Mouse (Mus musculus): ENCODE measurements around the gene Dtx3. TPM values are rescaled to one million over a fixed set of nuclear protein-coding genes. Genes with fewer than 3 reads are reported as not detected.

The Dtx3 gene
- total RNA-seq, 2 experiments from 2014 or later = 20.0 to 27.3 TPM

GRCm38 (mm10) chr10:127140971-127141370 lies 54.6 kb downstream of the Dtx3 start:
- DNase-seq (ENCODE audit: low spot score) = no peak

Other genes starting within 250 kb of the Dtx3 start
- gene Ctdsp2, start 217.0 kb downstream of the Dtx3 start, total RNA-seq (2021) = 100 to 1,000 TPM in 1 of 2 experiments, 10 to 100 TPM in 1; 84.5 to 110 TPM
- 1 to 10 TPM; 2.9 to 3.6 TPM for gene Avil, start 195.0 kb downstream of the Dtx3 start, total RNA-seq (2021)
- 10 to 100 TPM; 20.4 to 22.4 TPM for gene Tsfm, start 164.9 kb downstream of the Dtx3 start, total RNA-seq (2021)
- gene Mettl1, start 154.3 kb downstream of the Dtx3 start, total RNA-seq (2021) = 1 to 10 TPM; 8.6 to 9.1 TPM
- under 1 TPM in 1 of 2 experiments, not detected in 1; 0.09 TPM for gene Eef1akmt3, start 154.2 kb downstream of the Dtx3 start, total RNA-seq (2021)
- under 1 TPM in 1 of 2 experiments, not detected in 1; 0.19 TPM for gene Cyp27b1, start 147.5 kb downstream of the Dtx3 start, total RNA-seq (2021)
- gene March9, start 135.5 kb downstream of the Dtx3 start, total RNA-seq (2021) = 1 to 10 TPM in 1 of 2 experiments, under 1 TPM in 1; 0.39 to 1.0 TPM
- gene Cdk4, start 132.2 kb downstream of the Dtx3 start, total RNA-seq (2021) = 10 to 100 TPM; 42.2 to 45.6 TPM
- 10 to 100 TPM; 22.4 to 23.4 TPM for gene Tspan31, start 125.5 kb downstream of the Dtx3 start, total RNA-seq (2021)
- gene Agap2, start 120.4 kb downstream of the Dtx3 start, total RNA-seq (2021) = 1 to 10 TPM; 1.3 to 1.7 TPM
- 10 to 100 TPM; 11.3 to 13.5 TPM for gene Os9, start 74.6 kb downstream of the Dtx3 start, total RNA-seq (2021)
- gene B4galnt1, start 30.5 kb downstream of the Dtx3 start, total RNA-seq (2021) = under 1 TPM; 0.39 to 0.93 TPM
- 1 to 10 TPM; 1.6 to 2.9 TPM for gene Slc26a10, start 15.1 kb downstream of the Dtx3 start, total RNA-seq (2021)
- gene Arhgef25, start 5.6 kb downstream of the Dtx3 start, total RNA-seq (2021) = 1 to 10 TPM; 7.4 to 9.5 TPM
- 1 to 10 TPM; 7.4 to 8.2 TPM for gene Pip4k2c, start 15.9 kb upstream of the Dtx3 start, total RNA-seq (2021)
- gene Kif5a, start 67.6 kb upstream of the Dtx3 start, total RNA-seq (2021) = under 1 TPM; 0.21 to 0.37 TPM
- 10 to 100 TPM; 96.1 to 97.2 TPM for gene Dctn2, start 70.6 kb upstream of the Dtx3 start, total RNA-seq (2021)
- 10 to 100 TPM; 14.6 to 15.7 TPM for gene Mbd6, start 93.3 kb upstream of the Dtx3 start, total RNA-seq (2021)
- 10 to 100 TPM; 67.5 to 68.8 TPM for gene Mars, start 116.1 kb upstream of the Dtx3 start, total RNA-seq (2021)
- under 1 TPM; 0.46 to 0.83 TPM for gene Arhgap9, start 126.2 kb upstream of the Dtx3 start, total RNA-seq (2021)
- gene Gli1, start 146.2 kb upstream of the Dtx3 start, total RNA-seq (2021) = under 1 TPM; 0.41 to 0.74 TPM
- gene Inhbe, start 158.7 kb upstream of the Dtx3 start, total RNA-seq (2021) = not detected
- not detected for gene Inhbc, start 174.7 kb upstream of the Dtx3 start, total RNA-seq (2021)
- gene R3hdm2, start 184.6 kb upstream of the Dtx3 start, total RNA-seq (2021) = 100 to 1,000 TPM; 133 to 135 TPM

All from gastrocnemius, adult 18-20 months (tissue).